Mouse (Mus musculus) megakaryocyte progenitor cell, adult 5-6 weeks (primary cell): ENCODE data around the gene Defb29. TPM values are rescaled to one million over a fixed set of nuclear protein-coding genes. Genes with fewer than 3 reads are reported as not detected.

Experiments used
- ATAC-seq: replicated peaks from 2 replicates; pipeline ENCODE4 v1.8.0; 2016; ENCODE audit warnings: mild to moderate bottlenecking, moderate TSS enrichment, inconsistent platforms; ENCODE audit not compliant: poor library complexity
- total RNA-seq, 2 experiments: library from RNA; stranded (forward) in 1 of 2; stranded (reverse) in 1 of 2; fragments of 157-497, 149-512 nt in 1 of 2; fragments of 200-1000 nt in 1 of 2; gene quantifications; 2 replicates each; pipeline versions ENCODE4 v1.2.3 to v1.2.4; 2015 to 2017

Gene Defb29
- total RNA-seq (2015): not detected in 2 replicates
- total RNA-seq (2017): not detected in 2 replicates

DNA sequence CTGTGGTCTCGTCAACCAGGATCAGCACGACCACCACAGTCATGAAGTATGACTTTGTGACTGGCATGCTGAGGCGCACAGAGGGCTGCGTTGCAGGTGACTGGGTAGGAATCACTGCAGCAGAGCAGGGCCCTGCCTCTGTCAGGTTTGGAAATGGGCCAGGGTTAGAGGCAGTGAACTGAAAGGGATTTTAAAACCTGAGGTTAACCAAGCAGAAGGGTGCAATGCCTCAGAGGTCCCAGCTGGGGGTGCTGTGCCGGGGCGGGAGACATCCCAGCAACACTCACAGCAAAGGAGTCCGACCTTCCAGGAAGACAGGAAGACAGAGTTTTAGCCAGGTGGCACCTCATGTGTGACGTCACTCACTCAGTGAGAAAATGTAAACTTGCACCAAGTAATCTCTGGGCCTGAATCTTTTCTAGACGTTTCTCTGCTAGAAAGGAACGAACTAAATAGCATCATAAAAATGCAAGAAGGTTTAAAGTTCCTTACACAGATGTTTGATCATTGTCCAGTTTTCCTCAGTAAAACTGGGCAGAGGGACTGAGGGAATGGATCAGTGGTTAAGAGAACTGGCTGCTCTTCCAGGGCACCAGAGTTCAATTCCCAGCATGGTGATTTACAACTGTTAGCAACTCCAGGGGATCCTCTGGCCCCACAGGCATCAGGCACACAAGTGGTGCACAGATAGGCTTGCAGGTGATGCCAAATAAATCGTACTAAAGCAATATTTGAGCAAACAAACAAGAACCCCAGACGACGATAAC is at the start of gene Defb29:
Defb29 (minus strand) TSS at position 155 of the 767 bp plus-strand sequence.
- no peak for ATAC-seq

DNA sequence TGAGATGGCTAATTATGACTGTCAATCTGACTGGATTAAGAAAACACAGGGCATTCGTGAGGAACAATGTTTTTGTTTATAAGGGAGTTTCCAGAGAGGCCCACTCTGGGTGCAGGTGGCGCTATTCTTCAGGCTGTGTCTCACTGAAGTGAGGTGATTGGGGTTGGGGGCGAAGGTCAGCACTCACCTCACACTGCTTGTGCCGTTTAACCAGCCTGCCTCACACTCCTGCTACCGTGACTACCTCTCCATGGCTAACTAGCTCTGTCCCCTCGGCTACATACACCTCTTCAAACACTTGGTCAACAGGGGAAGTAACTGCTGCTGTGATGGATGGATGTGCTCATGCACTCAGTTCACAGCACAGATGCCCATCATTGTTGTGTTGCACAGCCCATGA is 49.1 kb upstream of the Defb29 start:
- ATAC-seq: no peak

DNA sequence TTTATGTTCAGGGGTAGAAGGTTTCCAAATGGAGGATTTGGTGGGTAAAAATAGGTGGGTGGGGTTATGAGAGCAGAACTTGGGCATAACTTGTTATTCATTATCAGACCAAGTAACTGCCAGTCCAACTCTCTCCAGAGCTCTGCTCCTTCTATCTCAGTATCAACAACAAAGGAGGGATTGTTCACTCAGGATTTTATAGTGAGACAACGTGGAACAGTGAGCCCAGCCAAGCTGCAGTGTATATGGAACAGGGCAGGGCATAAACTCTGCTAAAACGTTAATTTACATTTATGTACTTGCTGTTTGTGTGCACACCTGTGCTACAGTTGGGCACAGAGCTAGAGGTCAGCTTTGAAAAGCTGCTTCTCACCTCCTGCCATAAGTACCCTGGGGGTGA is 48.6 kb upstream of the Defb29 start:
- no peak for ATAC-seq

DNA sequence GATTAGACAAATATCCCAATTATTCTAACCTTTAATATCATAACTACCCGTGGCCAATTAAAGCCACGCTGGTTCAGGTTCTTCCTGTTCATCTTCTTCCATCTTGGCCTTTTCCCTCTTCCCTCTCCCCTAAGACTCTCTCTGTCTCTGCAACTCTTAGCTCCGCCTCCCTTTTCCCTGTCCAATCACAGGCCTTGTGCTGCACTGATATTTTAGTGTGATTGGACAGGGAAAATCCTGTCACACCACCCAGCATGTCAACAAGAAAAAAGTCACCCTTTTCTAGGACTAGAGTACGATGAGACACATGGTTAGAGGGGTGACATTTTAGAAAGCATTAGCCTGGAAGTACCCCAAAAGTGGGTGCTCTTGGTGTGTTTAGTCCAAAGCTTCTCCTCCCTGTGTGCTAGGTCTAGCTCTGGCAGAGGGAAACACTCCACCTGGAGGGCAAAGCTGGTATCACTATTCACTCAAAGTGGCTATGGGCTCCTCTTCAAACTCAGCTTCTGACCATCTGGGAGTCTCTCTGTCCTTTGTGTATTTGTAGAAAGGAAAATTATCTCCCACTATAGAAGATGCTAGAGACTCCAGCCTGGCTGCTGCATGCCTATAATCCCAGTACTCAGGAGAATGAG is 47.1 kb upstream of the Defb29 start:
- ATAC-seq: peak; percentile 86

DNA sequence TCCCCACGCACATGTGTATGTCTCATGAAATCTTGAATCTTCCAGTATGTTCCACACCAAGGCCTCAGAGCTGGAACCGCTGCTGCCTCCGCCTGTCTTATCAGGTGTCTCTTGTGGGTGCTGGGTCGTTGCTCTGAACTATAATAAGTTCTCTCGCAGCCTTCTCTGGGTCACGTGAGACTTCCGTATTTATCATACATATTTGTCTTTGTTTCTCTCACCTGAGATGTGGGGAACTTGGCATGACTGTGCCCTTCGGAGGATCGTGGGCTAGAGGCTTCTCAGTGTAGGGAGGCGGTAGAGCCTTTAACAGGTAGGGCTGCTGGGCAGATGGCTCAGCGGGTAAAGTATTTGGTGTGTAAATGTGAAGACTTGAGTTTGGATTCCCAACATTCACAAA is 40.7 kb upstream of the Defb29 start:
- no peak for ATAC-seq

DNA sequence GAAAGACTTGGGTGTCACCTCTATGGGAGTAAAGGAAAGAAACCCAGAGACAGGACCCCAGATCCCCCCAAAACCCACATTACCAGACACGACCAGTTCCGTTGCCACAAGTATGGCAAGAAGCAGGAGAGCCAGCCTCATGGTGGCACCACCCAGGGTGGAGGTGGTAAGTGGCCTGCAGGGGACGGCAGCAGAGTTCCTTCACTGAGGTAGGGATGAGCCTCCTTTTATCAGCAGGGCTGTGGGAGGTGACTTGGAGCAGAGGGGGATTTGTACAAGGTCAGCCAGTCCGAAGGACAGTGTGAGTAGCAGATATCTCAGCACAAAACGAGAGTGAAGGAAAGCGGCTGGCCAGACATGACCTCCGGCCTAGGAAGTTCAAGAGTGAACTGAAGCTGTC is 40.2 kb upstream of the Defb29 start, which contains the start of gene Defb19:
Defb19 (minus strand) TSS at position 206 of the 400 bp plus-strand sequence.
- ATAC-seq: no peak

DNA sequence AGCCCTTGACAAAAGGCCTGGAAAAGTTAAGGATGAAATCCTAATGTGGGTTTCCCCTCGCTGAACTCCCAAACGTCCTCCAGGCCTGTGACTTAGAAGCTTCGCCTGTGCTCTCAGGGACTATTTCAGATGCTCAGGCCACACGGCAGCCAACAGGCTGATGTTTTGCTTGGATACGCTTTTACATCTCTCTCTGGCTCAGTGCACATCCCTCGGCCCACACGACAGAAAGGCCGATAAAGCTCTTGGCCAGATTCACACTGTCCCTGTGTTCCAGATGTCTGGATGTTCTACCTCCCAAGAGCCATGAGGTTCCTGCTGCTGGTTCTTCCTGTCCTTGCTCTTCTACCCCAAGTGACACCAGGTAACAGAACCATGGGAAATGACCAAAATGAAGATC is 33.6 kb upstream of the Defb29 start:
- ATAC-seq: no peak

DNA sequence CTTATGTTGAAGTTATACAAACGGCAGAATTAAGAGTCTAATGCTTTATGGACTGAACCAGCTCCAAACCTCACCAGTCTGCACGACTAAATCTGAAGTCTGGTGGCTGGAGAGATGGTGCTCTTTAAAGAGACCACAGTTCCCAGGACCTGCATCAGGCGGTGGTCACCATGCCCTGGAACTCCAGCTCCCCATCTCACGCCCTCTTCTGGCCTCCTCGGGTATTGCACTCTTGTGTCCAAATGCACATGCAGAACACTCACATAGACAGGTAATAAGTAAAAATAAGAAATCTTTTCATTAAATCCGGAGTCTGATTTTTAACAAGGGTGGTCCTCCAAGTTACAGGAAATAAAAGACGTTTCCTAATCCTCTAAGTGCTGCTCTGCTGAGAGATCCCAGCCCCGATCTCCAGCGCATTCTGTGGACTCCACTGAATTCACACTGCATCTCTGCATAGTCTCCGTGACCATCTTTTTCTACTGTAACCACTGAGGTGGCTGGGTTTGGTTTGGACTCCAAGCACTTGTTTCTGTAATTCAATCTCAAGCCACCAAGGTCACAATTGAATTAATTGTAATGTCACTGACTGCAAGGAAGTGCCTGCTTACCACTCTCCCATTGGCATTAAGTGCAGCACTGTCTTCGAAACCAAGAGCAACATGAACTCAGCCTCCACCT is 32.4 kb upstream of the Defb29 start, which contains the start of gene Defb21:
Defb21 (plus strand) TSS at position 631 of the 681 bp plus-strand sequence.
- ATAC-seq: no peak

DNA sequence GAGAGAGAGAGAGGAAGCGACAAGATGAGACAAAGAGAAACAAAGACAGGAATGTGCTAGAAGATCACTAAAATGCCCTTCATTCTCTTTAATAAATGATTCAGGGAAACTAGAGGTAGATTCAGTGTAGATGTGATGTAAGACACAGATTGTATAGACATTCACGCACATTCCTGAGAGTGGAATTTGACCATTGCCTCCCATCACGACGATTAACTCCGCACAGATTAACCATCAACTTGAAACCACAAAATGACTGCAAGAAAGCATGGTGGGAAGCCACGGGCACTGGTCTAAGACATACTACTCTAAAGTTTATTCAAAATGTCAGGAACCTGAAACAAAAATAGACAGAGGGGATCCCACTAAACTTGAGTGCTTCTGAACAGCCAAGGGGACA is 30.4 kb upstream of the Defb29 start:
- no peak for ATAC-seq

DNA sequence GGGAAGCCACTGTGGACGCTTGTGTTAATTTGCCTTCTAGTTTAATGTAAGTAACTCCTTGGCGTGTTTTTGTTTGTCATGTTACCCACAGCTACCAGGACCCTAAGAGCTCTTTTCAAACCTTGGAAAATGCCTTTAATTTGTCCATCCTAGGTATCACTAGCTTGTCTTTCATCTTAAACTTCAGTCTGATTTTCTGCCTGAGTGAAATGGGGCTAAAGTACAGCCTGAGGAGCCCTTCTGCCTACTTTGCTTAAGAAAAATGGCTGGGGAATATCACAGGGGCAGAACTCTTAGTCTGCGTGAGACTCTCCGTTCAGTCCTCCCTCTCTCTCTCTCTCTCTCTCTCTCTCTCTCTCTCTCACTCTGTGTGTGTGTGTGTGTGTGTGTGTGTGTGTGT is 30.0 kb upstream of the Defb29 start:
- no peak for ATAC-seq

DNA sequence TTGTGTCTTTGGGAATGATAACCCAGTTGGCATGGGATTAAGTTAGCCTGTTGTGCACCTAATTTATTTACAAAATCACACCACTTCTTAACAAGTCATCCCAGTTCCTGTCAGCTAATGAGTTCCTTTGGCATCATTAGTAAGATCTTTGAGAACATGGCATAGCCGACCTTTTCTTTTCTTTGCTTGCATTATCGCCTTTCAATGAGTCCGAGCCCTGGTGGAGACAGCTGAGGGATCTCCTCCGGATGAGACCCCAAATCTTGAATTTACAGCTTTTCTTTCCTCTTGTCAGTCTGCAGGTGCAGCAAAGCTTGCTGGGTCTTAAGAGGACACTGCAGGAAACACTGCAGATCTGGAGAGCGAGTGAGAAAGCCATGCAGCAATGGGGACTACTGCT is 29.1 kb upstream of the Defb29 start, which contains the start of gene Gm17416:
Gm17416 (plus strand) TSS at position 301 of the 400 bp plus-strand sequence.
- no peak for ATAC-seq

DNA sequence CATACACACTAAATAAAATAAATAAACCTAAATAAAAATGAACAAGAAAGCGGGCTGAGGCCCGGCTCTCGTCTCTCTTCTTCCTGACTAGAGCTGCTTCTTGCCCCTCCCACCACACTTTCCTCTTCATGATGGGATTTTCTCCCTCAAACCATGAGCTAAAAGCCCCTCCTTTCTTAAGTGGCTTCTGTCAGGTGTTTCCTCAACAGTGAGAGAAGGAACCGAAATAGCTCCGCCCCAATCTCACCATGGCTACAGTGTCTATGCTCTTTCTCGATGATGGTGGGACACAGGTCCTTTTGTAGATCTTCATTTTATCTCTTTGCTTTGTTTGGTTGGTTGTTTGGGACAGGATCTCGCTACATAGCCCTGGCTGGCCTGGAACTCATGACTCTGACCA is 16.8 kb upstream of the Defb29 start:
- no peak; the same call in 1 of the 2 replicates for ATAC-seq

DNA sequence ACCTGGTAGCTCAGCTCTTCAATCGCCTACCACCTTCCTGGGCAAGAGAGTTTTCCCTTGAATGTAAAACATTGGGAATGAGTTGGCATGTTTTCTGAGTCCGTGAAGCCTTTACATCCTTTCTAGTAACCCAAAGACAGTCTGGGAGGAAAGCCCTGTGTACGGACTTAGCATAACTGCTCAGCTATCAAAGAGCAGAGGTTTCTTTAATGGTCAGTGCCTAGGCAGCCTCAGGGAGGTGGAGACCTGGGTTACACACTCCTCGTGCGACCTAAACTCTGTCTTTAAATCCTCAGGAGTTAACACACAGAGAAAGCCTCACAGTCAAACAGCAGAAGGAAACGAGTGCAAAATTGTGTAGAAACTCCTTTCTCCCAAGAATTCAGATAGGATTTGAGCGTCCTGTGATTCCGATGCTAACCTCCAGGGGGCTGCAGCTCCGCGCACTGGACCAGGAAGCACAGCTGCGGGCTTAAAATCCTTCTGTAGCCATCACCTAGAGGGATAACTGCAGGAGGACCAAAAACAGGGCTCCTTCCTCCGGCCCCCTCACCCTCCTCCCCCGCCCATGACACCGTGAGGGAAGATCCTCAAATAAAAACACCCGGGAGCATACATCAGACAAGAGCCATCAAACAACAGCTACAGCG is 14.0 kb upstream of the Defb29 start:
- peak; percentile 65 for ATAC-seq

DNA sequence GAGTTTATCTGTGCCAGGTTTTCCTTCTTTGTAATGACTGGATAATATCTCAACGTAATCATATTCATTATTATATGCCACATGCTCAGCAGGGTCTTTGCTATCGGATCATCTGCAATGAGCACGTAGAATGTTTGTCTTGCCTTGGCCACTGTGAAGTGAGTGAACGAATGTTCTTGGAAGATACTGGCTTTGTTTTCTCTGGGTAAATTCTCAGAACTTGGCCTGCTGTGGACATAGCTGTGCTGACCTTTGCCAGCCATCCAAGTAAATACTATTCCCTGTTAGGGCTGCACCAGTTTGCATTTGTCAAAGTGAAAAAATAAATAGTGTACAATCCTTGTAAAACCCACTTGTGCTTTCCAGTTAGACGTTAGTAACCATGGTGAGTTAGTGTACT is 8.2 kb upstream of the Defb29 start:
- ATAC-seq: no peak

DNA sequence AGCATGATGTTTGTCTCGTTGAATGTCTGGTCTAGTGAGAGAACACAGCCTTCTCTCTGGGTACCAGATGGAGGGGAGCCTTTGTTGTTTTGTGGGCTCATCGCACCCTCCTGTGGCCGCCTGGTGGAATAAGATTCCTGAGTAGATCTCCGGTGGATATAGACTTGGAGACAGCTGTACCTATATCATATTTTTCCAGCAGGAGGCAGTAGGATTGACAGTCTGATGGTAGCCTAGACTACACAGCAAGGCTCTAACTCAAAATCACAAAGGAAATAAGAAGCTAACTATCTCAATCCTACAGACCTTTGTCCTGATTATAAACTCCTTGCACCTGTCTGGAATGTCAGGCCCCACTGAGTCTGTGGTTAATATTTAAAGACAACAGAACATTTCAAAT is 4.8 kb upstream of the Defb29 start:
- ATAC-seq: peak; percentile 87

DNA sequence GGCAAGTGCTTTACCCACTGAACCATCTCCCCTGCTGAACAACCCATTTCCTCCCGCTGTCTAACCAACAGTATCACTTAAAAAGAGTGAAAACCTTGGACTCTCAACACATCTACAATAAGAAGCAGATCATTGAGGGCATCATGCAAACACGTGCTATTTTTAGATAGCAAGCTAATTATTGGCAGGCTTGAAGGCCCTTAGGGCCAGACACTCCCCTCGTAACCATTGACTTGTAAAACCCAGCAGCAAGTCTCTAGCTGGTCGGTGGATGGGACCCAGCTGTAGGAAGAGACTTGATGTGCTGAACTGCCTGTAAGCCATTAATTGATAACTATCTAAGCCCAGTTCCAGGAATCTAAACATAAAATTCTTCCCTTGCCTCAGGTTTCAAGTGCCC is 3.6 kb upstream of the Defb29 start:
- no peak for ATAC-seq

DNA sequence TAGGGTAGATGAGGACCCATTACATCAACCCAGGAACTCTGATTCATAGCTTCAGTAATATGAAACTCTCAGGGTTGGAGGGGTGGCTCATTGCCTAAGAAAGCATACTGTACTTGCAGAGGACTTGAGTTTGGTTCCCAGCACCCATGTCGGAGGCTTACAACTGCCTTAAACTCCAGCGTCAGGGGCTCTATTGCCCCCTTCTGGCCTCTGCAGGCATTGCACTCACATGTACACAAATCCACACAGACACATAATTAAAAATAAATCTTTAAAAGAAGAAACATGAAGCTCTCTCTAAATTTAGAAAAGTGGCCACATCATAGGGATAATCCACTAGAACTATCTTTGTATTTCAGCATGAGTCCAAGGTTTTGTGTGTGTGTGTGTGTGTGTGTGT is 3.0 kb upstream of the Defb29 start:
- no peak for ATAC-seq

DNA sequence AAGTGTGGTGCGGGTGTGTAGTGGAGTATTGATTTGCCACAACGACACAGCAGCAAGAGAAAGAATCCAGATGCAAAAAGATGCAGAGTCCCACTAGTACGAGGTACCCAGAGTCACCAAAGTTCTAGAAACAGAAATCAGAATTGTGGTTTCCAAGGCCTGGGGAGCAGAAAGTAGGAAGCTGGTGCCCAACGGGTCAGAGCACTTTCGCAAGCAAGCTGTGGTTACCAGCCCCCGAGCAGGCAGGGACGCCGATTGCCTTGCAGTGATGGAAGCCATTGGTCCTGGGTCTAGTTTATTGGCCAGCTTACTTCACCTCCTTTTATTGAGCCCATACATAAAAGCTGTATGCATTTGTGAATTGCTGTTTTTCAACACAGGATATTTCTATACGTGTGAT is 2.1 kb upstream of the Defb29 start:
- peak; percentile 85 for ATAC-seq

DNA sequence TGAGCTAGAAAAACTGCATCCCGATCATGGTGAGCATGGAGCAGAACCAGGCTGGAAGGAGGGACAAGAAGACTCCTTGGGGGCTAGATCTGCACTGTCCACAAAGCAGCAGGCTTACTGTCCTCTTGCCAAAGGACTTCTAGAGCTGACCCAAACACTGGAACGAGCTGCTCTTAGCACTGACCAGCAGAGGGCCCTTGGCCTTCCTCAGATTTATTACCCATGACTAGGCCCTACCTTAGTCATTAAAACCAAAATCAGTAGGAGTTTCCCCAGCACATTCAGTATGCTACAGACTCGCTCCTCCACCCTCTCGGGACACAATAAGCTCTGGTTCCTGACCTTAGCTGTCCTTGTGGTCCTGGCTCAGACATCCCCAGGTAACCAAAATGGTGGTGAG is 21.9 kb downstream of the Defb29 start, which contains the start of gene Defb28:
Defb28 (plus strand) TSS at position 275 of the 400 bp plus-strand sequence.
- no peak for ATAC-seq

DNA sequence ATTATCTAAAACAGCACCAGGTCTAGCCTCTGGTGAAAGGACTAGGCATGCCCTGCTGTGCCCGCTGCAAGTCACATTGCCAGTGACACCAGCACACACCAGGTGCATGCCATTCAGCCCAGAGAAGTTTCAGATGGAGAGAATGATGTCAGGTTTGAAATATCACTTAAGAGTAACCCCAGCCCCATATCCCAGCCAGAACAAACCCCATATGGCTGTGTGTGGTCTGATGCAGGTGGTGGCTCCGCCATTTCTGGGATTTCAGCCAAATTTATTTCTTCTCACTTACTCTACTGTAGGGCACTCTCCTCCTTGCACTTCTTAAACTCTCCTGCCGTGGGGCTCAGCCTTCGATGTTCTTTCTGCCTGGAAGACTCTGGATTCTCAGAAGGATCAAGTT is 23.8 kb downstream of the Defb29 start:
- ATAC-seq: no peak

DNA sequence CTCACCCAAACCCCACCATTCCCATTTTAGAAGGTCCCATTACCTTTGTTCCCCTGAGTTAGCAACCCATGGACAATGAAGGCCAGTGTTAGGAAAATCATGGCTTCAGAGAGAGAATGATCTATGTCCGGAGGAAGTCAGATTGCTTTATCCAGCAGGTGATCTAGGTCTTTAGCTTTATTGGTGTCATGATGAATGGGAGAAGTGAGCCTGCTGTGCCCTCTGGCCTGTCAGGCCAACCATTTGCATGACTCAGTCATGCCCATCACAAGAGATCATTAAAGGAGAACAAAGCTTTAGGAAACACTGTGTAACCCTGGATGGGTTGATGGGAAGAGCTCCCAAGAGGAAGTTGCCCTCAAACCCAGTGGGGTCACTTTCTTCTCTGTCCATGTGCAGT is 28.3 kb downstream of the Defb29 start, which contains the start of gene Defb26:
Defb26 (minus strand) TSS at position 101 of the 400 bp plus-strand sequence.
- no peak for ATAC-seq
